Mouse (Mus musculus) ES-E14 (cell line): ENCODE data around the gene A730061H03Rik.

ENCODE experiments used
- MAFK ChIP-seq: IDR thresholded peaks from 2 replicates; pipeline ENCODE4 v1.6.1; 2014; ENCODE audit warnings: mild to moderate bottlenecking, low read depth, low read length, inconsistent platforms; ENCODE audit not compliant: insufficient read depth
- ZNF384 ChIP-seq: IDR thresholded peaks from 2 replicates; pipeline ENCODE4 v1.6.1; 2012; ENCODE audit warnings: low read depth, low read length, inconsistent platforms

- TF ChIP-seq MAFK, result no peak
- TF ChIP-seq ZNF384, result no peak
Measured at GRCm38 (mm10) chr14:55544334-55544733, 15.9 kb downstream of the A730061H03Rik start.
